Mouse (Mus musculus): ENCODE data around the gene Trat1.

Gene Trat1

GRCm38 (mm10) chr16:48720259-48720658, 51.6 kb downstream of the Trat1 start:
- no peak for DNase-seq (ENCODE audit: low read depth, low spot score)

GRCm38 (mm10) chr16:48719679-48720078, 52.1 kb downstream of the Trat1 start:
- DNase-seq (ENCODE audit: low read depth, low spot score): no peak

GRCm38 (mm10) chr16:48716343-48716742, 55.5 kb downstream of the Trat1 start:
- no peak for DNase-seq (ENCODE audit: low read depth, low spot score)

GRCm38 (mm10) chr16:48701896-48702295, 69.9 kb downstream of the Trat1 start:
- no peak for DNase-seq (ENCODE audit: low read depth, low spot score)

Measured in CD4-positive, CD25-positive, alpha-beta regulatory T cell, adult 2 months (primary cell).